Mouse (Mus musculus): ENCODE data around the gene Mef2c.

The Mef2c gene

GRCm38 (mm10) chr13:83662089-83662551 lies 158.3 kb downstream of the Mef2c start:
- DNase-seq (ENCODE audit: low read depth, low spot score), result no peak

DNA sequence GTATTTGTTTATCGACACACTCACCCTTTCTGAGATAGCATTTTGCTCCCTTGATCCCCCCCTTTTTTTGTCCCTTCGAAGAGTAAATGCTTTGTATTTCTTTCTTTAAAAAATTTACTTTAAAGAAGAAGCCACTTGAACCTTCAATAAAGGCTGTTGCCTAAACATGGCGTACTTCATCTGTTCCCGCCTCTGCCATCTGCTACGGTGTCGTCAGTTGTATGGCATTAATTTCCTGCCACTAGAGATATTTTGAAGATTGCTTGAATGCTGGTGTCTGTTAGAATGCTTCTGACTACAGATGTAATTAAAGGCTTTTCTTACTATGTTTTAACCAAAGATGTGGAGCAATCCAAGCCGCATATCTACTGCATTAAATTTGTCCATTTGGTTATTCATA lies 162.3 kb downstream of the Mef2c start:
- DNase-seq (ENCODE audit: low read depth, low spot score), result no peak

- DNase-seq (ENCODE audit: low read depth, low spot score), result no peak
Observed at GRCm38 (mm10) chr13:83667051-83667450, 163.2 kb downstream of the Mef2c start.

DNA sequence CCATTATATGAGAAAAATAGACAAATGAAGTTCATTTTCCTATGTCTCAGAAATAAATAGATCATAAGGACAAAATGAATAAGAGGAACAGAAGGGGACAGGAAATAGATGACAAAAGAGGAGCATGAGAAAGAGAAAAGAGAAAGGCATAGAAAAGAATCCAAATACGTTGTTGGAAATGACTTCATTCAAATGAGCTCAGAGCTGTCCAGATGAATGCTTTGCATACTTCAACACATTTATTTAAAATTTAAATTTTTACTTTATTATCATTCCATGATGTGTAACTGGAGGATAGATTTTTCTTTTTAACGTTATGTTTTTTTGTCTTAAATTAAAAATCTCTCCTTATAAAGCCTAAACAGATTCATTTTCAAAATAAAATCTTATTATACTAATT lies 203.8 kb downstream of the Mef2c start:
- no peak for DNase-seq (ENCODE audit: low read depth, low spot score)

GRCm38 (mm10) chr13:83712778-83713380 lies 209.0 kb downstream of the Mef2c start:
- no peak for DNase-seq (ENCODE audit: low read depth, low spot score)

DNA sequence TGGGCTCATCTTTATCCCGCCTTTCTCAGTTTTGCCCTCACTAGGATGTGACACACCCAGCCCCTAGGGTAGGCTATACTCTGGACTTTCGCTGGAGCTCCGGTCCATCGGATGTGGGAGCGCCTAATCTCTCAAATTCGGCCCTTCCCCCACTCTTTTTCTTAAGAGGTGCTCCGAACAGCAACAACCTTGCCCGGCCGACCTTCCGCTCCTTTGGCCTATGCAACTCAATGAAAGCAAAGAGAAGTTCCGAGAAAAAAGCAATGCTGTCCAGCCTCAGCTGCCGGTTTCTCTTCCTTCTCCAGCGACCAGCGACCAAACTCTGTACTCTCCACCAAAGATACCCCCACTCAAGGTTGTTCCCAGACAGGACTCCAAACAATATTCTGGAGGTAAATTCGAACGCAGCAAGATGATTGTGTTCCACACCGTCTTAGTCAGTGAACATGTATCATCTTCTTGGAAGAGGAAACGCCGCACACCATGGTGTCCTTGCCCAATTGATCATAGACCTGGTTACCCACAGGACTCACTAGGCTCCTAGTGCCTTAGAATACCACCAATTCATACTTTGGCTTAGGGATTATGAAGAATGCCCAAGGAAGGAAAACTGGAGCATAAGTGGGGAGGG lies 209.9 kb downstream of the Mef2c start:
- DNase-seq (ENCODE audit: low read depth, low spot score), result no peak

- DNase-seq (ENCODE audit: low read depth, low spot score), result peak; percentile 76
Observed at GRCm38 (mm10) chr13:83714466-83715307, 210.9 kb downstream of the Mef2c start.

- DNase-seq (ENCODE audit: low read depth, low spot score), result no peak
Observed at GRCm38 (mm10) chr13:83715308-83715785, 211.5 kb downstream of the Mef2c start.

- DNase-seq (ENCODE audit: low read depth, low spot score), result no peak
Observed at GRCm38 (mm10) chr13:83715971-83716615, 212.3 kb downstream of the Mef2c start.

Measured in forelimb bud, embryonic 11.5 days (tissue).